Mouse (Mus musculus): ENCODE data around the gene Slc9a2.
"Not testable (repeated sequence)": the region's sequence is repeated elsewhere in the genome, so short reads cannot be mapped to it uniquely, and the experiment has no call there.

The Slc9a2 gene

DNA sequence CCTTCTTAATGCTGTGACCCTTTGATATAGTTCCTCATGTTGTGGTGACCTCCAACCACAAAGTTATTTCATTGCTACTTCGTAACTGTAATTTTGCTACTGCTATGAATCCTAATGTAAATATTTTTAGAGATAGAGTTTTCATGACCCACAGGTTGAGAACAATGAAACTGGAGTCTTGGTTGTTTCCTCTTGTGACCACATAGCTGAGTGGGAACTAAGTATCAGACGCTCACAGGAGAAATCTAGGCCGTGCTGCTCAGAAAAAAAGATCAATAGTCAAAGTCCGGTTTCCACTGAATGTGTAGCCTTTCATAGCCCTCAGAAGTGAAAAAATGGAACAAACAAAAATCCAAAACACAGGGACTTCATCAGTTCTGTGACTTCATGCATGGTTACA lies 24.7 kb downstream of the Slc9a2 start:
- DNase-seq (ENCODE audit: low spot score in 2 of 2), result no peak

DNA sequence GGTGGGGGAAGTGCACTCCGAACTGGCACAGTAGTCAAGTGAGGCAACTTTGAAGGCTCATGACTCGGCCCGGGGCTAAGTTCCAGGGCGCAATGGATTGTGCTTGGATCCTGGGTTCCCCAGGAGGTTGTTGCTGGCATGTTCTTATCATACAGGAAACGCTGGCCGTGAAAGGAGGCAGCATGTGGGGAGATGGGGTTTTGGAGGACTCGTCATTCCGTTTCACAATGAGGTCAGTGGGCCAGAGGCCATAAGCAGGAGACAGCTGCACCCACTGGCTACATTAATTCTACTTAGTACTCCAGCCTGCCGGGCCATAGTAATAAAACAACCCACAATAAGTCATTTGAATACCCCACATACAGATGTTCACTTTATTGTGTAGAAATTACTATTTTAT lies 34.6 kb downstream of the Slc9a2 start:
- DNase-seq (ENCODE audit: low spot score in 2 of 2), result no peak

DNA sequence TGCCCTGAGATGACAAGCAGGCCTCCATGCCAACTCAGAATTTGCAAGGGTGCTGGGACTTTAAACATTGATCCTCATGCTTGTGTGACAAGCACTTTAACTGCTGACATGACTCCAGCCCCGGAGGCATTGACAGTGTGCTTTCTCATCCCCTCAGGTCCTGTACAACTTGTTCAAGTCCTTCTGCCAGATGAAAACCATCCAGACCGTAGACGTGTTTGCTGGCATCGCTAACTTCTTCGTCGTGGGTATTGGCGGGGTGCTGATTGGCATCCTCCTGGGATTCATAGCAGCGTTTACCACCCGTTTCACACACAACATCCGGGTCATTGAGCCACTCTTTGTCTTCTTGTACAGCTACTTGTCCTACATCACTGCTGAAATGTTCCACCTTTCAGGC lies 45.7 kb downstream of the Slc9a2 start:
- no peak for DNase-seq (ENCODE audit: low spot score in 2 of 2)

DNA sequence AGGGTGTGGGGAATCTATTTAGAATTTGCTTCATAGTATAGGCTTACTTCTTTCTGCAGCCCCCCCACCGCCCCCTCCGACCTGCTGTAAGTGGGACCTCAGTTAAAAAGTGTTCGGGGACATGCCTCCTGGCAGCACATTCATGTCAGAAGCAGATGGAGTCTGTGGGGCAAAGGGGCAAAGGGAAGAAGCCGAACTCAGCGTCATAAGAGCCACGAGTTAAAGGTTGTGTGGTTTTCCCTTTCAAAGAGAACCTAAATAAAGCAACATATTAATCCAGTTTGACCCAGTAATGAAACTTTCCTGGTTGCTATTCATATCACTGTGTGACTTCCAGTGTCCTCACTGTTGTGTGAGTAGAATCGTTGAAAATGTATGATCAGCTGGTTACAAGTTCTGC lies 47.0 kb downstream of the Slc9a2 start:
- DNase-seq (ENCODE audit: low spot score in 2 of 2), result no peak

DNA sequence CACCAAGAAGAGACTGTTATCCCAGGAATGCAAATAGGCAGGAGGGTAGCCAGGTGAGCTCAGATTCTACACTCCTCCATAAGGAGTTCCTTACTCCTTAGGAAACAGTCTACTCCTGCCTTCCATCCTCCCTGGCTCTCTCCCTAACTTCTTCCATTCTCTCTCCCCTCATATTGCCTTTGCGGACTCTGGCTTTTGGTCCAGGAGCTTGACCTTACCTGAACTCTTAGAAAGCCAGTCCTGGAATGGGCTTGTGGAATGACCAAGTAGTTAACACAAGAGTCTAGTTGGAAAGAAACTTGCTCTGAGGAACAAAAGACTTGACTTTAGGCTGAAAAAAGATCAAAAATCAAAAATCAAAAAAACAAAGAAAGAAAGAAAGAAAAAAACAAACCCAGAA lies 48.3 kb downstream of the Slc9a2 start:
- DNase-seq (ENCODE audit: low spot score in 2 of 2), result no peak

DNA sequence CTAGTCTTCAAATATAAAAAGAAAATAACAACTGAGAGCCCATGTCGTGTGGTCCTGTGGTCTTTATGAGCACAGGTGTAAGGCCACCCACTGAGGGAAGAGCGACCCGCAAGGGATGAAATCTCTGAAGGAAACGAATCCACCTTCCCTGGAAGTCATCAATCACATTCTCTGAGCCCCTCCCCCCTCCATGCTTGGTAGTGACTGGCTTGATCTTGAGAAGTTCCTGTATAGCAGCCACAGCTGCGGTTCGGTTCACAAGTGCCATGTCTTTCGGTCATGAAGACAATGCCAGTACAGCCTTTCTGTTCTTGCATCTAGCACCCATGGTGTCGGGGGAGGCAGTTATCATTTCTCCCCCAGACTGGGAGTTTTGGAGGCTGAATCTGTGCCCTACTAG lies 57.3 kb downstream of the Slc9a2 start:
- DNase-seq (ENCODE audit: low spot score in 2 of 2), result no peak

DNA sequence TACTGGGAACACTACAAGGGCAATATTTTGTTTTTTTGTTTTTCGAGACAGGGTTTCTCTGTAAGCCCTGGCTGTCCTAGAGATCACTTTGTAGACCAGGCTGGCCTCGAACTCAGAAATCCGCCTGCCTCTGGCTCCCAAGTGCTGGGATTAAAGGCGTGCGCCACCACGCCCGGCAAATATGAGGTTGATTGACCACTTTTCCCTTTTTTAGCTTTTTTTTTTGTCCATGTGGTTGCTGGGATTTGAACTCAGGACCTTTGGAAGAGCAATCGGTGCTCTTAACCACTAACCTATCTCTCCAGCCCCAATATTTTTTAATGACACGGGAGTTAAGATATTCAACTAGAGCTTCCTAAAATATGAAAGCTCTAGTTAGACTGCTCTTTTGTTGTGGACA lies 57.9 kb downstream of the Slc9a2 start:
- DNase-seq (ENCODE audit: low spot score in 2 of 2), result not testable (repeated sequence)

DNA sequence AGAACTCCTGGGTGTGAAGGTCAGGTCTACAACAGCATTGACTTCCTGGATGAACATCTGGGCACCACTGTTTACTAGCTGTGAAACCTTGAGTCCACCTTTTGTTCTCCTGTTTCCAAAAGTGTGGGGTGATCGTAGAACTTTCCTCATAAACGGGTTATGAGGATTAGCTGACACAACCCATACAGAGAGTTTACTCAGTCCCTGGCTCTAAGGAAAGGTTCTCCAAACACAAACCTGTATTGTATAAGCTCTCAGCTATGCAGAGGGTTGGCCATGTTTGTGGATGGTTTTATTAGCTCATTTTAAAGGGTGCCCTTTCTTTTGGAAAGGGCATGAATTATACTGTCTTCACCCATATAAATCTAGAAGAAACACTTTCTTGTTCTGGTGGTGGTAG lies 60.4 kb downstream of the Slc9a2 start:
- no peak for DNase-seq (ENCODE audit: low spot score in 2 of 2)

DNA sequence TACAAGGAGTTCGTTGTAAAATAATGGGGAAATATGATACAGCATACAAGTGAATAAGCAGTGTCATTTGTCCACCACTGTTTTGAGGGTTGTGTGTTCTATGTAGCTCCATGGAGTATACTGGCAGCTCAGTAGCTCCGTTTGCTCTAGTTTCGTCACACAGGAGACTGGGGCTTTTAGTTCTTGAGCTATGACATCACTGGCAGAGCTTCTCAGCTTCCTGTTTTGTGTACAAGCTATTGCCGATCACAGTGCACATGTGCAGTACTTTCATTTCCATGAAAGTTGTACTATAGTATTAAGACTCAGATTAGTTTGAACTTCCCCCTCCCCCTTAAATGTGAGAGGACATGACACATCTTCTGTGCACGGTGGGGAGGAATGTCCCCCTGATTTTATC lies 65.7 kb downstream of the Slc9a2 start:
- DNase-seq (ENCODE audit: low spot score in 2 of 2), result no peak

DNA sequence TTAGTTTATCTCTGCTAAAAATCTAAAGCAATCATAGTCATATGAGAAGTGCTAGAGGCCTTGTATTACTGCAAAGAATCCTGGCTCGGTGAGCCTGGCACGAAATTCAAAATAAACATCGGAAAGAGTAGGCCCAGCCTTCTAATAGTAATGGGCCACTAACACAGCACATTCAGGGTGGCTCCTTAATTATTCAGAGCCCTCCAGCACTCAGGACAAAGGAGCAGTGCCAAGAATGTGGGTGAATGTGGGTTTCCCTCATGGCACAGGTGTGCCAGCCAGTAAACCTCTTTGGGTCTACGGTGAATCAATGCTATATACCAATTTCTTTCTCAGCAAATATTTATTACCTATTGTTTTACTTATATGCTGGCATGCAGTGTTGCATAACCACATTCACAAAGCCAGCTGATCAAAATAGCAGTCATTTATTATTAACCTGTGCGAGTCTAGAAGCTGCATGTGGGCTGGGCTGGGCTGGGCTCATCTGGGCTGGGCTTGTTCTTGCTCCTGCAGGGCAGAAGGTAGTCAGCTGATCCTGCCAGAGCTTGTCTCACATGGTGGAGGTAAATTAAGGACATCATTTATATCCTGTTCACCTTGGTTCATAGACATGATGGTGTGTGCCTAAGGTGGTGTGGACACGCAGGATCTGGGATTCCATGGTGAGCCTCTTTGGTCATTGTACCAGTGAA lies 79.5 kb downstream of the Slc9a2 start:
- DNase-seq (ENCODE audit: low spot score in 2 of 2), result no peak

DNA sequence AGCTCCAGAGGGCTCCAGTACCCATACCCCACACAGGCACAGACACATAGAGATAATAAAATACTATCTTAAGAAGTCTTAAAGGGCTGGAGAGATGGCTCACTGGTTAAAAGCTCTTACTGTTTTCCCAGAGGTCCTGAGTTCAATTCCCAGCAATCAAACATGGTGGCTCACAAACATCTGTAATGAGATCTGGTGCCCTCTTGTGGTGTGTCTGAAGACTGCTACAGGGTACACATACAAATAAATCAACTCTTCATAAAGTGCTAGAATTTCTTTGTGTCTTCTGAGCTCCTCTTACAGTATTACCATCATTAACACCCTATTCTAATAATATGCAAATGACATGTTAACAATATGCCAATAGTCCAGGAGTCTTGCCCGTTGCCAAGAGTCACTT lies 83.7 kb downstream of the Slc9a2 start:
- DNase-seq (ENCODE audit: low spot score in 2 of 2), result no peak

DNA sequence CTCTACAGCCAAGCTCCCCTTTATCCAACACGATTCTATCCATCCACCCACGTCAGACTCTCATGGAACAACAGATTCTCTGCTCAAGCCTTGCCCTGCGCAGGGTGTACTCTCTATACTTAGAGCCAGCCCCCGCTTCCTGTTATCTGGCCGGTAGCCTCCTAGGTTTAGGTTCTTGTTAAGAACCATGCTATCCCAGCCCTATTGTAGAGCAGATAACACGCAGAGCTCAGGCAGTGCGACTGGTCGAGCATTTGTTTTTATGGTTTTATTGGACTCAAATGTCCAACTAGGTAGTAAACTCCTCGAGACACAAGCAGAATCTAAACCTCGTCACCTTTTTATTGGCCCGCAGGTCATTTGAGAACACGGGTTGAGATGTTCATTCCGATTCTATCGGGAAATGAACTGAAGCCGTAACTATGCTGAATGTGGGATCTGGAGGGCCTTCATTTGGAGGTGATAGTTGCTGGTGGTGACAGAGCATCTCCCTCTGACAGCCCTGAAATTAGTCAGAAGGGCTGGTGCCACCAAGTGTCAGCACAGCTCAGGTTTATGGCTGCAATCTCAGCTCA lies 84.4 kb downstream of the Slc9a2 start:
- no peak for DNase-seq (ENCODE audit: low spot score in 2 of 2)

DNA sequence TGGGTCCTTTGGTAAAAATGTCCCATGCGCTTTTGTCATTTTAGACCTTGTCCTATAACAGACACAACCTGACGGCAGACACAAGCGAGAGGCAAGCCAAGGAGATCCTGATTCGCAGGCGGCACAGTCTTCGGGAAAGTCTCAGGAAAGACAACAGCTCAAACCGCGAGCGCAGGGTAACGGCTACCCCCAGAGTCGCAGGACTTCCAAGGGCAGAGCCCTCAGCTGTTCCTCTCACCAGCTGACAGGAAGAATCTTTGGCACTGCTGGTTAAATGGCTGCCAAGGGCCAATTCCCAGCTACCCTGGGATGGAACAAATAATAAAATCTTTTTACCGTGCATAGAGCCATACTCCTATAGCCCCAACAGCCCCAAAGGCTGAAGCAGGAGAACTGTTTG lies 85.1 kb downstream of the Slc9a2 start:
- no peak for DNase-seq (ENCODE audit: low spot score in 2 of 2)

DNA sequence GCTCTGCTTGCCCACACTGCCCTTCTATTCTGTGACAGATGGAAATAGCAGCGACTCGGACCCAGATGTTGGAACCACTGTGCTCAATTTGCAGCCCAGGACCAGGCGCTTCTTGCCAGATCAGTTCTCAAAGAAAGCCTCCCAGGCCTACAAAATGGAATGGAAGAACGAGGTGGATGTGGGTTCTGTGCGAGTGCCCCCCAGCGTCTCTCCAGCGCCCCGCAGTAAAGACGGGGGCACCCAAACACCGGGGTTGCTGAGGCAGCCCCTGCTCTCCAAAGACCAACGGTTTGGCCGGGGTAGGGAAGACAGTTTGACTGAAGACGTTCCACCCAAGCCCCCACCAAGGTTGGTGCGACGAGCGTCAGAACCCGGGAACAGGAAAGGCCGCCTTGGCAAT lies 87.2 kb downstream of the Slc9a2 start:
- no peak for DNase-seq (ENCODE audit: low spot score in 2 of 2)

DNA sequence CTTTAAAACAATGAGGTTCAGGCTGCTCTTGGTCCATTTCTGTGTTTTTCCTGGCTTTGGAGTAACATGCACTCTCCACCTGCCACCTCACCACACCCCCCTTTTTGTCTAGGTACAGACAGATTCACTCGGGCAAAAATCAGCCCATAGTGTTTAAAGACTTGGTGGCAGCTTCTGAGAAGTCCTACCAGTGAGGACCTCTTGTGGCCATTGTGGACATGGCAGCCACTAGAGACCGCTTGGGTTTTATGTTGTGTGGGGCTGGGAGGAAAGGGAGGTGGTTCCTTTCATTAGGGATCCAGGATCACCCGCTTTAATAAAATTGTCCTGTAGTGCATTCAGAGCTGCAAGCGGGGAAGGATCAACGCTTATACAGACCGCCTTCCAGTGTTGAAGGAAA lies 88.2 kb downstream of the Slc9a2 start:
- no peak for DNase-seq (ENCODE audit: low spot score in 2 of 2)

DNA sequence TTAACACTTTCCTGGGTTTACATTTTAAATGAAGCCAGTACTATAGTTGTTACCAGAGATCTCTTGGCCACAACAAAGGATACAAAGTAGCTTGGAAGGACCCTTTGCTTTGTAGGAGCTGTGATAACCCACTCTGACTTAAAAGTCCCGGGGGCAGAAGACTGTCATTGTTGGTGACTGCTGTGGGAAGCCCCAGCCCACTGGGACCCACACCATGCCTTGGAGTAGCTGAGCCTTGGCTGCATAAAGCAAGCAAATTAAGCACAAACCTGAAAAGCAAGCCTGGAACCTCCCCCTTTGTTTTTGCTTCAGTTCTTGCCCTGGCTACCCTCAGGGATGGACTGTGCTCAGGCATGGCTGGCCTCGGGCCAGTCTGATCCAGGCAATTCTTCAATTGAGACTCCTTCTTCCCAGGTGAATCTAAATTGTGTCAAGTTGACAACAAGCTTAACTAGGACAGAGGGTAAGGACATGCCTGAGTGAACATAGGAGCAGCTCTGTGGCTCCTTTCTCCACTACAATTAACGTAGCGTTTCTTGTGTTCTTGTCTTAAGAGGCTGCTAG lies 89.0 kb downstream of the Slc9a2 start:
- no peak for DNase-seq (ENCODE audit: low spot score in 2 of 2)

DNA sequence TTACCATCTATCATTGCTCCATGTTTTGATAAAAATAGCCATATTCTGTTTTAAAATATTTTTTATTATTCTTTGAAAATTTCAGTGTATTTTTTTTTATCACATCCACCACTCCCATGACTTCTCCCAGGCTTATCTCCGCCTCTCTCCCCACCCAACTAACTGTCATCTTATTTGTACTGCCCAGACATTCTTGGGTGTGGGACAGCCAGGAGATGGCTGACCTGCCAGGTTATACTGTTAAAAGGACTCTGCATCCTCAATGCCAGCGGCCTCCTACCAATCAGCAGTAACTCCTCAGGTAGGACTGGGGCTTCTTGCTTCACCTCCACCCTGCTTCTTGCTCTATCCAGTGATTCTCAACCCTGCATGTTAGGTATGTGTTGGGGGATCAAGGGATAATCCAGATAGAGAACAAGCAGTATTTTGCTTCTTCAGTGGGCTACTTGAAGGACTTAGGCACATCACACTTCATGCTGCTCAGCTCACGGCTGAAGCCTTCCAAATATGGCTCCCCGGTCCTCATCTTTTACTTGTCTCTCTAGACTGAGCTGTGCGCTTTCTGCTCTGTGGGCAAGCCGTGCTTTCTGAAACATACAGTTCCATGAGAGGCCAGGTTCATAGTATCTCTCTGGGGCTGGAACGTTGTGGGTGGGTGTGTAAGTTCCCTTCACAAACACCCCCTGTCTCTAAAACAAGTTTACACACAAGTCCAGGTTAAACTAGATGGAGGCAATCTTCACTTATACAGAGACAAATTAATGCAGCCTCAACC lies 91.0 kb downstream of the Slc9a2 start:
- DNase-seq (ENCODE audit: low spot score in 2 of 2), result no peak

DNA sequence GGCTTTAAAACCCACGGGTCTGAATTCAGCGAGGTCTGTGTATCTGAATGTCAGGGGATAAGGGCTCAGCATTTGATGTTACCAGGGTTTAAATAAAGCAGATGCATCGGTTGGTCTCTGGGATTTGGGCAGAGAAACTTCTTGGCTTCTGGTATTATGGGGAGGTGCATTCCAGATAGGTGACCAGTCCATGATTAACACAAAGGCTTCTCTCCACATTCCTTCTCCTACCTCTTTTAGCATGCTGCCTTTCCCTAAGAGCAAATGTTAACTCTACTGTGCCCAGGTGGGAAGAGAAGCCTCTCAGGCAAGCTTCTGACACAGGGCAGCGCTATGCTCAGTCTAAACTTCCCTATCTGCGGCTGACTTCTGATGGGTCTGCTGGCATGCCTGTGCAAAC lies 92.9 kb downstream of the Slc9a2 start:
- no peak for DNase-seq (ENCODE audit: low spot score in 2 of 2)

DNA sequence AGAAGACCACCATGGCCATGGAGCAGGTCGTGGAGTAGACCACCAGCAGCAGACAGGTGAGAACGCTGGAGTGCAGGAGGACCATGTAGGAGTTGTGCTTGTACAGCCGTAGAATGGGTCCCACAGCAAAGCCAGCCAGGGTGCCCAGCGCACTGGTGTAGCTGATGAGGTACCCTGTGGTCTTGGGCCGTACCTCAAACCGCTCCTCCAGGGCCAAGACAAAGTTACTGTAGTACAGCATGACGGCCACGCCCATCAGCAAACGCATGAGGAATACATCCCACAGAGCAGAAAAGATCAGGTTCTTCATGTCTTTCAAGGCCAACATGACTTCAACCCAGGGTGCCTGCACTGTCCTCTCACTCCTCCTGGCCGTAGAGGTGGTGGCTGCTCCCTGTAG lies 93.7 kb downstream of the Slc9a2 start:
- DNase-seq (ENCODE audit: low spot score in 2 of 2), result no peak

DNA sequence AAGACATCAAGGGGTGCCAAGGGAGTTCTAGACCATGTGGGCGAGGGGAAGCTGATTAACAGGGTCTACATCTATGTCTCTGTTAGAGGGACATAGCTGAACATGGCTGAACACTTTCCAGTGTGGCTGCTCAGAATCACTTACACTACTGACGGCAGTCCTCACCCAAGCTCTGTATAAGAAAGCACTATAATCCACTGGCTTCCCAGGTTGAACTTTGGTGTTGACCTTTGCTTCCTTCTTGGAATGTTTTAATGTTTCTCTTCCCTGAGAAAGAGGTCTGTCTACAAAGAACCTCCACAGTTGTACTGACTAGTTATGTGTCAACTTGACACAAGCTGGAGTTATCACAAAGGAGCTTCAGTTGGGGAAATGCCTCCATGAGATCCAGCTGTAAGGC lies 95.7 kb downstream of the Slc9a2 start:
- DNase-seq (ENCODE audit: low spot score in 2 of 2), result no peak

DNA sequence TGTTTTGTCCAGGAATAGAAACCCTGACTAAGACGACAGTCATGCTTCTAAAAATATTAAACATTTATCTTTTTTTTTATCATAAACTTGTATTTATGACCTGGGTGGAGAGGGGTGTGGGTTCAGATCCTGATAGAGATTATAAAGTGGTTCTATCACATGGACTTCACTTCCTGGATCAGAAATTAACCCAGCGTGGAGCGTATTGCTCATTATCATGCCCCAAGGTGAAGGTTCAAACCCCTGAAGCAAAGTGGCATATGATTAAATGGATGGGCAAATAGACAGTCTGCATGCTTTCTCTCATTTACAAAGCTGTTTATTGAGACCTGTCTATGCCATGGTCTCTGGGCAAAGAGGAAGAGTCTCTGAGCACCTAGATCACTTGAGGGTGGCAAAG lies 96.4 kb downstream of the Slc9a2 start:
- no peak for DNase-seq (ENCODE audit: low spot score in 2 of 2)

DNA sequence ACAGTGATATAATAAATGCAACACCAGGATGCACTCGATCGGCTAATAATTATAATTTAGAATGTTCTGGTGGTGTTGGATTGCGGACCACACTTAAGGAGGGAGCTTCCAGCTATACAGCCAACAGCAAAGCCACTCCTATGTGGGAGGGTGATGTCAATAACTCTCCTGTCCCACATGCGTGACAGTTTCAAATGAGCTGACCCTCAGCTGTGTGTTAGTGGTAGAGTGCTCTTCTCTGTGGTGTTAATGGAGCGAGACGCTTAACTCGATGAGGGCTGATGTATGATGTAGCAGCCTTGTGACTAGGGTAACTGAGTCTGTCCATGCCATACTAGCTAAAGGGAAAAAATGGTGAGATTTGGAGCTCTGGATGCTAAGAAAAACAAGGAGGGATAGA lies 103.1 kb downstream of the Slc9a2 start:
- no peak for DNase-seq (ENCODE audit: low spot score in 2 of 2)

DNA sequence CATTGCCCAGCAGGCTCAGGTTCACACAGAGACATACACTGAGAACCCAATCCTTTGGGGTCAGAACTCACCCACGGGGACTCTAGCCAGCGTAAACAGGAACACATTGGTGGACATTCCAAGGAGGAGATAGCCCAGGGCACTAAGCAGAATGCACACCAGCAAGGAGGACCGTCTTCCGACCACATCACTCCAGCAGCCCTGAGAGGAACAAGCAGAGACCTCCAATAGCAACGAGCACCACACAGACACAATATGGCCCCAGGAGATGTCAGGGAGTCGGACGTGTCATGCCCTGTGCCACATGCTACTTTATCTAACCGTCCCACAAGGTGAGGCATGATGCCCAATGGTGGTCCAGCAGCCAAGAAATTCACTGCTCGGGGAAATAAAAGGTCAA lies 103.9 kb downstream of the Slc9a2 start:
- no peak for DNase-seq (ENCODE audit: low spot score in 2 of 2)
